Mouse (Mus musculus): Measurements from ENCODE around the gene Adipoq.
"Not testable (repeated sequence)": the region's sequence is repeated elsewhere in the genome, so short reads cannot be mapped to it uniquely, and the experiment has no call there.

The Adipoq gene

DNA sequence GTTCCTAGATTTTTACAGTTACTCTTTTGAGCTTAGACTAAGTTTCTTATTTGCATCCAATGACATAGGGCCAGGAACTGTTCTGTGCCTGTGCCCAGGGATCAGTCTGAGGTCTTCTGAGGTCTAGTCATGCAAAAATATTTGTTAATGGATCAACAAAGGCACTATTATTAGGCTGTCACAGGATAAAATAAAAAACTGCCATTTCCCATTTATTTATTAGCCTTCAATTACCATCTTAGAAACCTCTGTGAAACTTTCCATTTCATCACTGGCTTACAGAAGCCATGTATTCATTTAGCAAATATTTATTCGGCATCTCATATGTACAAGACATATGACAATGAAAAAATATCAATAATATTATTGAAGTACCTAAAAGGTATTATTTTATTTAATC is 20.3 kb downstream of the Adipoq start:
- DNase-seq = no peak

DNA sequence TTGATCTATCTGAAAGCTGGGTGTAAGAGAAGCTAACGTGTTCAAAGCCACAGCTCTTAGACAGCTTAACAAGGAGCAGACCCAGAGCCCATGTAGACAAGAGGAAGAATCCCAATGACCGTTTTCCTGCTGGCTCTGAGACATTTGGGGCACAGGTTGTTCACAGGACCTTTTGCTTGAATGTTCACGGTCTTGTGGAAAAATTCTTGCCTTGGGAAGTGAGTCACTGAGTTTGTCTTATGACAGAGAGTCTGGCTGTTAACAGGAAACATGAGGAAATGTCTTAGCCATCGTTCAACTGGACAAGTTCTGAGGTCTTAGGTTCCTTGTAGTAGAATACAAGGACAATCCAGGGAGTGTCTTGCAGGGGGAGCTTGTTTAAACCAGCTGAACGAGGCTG is 20.7 kb downstream of the Adipoq start:
- no peak for DNase-seq

DNA sequence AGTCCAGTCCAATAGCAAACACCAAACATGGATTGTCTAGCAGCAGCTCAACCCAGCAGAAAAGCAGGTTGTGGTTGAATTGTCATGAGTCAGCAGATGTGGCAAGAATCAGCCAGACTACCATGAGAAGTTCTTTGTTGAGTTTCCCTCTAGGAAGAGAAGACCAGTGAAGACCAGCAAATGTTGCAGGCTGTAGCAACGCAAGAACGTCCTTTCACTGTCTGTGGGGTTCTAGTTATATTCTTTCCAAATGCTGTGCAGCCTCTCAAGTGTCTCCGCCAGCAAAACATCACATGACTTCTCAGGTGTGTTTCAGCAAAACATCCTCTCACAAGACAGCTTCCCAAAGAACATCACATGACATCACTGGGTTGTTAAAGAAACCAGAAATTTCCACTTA is 24.5 kb downstream of the Adipoq start:
- no peak for DNase-seq

DNA sequence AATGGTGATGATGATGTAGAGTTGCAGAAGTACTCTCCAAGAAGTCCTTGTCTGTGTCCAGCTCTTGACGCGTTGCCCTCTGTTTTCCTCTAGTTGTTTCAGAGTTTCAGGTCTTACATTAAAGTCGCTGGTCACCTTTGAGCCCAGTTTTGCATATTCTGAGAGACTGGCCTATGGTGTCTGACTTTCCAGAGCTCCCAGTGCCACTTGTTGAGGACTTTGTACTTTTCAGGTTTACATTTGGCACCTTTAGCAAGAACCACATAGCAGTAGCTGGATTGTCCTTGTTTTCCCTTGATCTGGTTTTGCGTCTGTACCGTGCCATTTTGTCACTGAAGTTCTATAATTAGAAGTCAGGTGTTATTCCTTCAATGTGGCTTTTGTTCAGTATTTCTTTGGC is 27.6 kb downstream of the Adipoq start:
- no peak for DNase-seq

DNA sequence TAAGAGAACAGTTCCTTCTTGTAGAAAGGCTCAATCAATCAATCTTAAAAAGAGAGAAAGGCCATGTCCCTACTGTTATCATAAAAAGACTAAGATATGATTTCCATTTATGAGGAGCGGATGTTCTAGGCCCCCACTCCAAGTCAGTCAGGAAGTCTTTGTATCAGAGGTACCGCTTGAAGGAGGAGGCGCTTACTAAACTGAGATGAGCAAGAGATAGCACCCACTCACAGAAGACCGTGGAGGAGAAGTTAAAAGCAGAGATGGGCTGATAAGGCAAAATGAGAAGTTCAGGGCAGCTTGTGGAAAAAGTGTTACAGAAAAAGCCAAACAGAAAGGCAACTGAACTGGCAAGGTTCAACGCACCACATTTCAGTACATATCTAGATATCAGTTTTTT is 28.5 kb downstream of the Adipoq start:
- DNase-seq = no peak

DNA sequence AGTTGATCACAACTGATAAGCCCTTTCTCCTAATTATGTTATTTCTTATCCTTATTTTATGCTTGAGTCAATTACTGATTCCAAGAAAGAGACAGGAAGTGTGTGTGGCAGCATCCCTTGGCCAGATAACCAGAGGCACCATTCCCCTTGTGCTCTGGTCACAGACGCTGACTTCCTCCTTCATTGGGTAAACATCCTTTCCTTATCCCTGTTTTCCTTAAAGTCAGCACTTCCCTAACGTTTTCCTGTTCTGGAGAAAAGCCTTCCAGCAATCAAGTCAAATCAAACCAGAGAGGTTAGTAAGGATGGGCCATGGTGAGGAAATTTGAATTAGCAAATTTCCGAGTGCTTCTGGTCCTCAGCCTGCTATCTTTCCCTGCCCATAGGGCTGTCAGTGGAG is 29.6 kb downstream of the Adipoq start:
- no peak for DNase-seq

DNA sequence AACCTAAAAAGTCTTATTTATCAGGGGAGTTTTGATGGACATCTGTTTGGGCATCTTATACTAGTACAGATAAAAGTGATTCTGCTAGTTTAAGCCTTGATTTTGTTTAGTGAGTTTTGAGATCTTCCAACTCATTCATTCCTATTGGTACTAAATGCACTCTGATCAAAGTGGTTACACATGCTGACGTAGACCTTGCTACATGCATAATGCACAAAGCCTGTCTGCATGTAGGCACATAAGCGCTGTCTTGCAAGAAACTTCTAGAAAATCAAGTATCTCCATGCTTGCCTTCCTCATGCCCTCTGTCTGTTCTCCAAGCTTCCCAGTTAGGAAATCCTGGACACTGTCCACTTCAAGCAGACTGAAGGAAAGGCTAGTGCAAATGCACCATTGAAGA is 31.5 kb downstream of the Adipoq start:
- no peak for DNase-seq

DNA sequence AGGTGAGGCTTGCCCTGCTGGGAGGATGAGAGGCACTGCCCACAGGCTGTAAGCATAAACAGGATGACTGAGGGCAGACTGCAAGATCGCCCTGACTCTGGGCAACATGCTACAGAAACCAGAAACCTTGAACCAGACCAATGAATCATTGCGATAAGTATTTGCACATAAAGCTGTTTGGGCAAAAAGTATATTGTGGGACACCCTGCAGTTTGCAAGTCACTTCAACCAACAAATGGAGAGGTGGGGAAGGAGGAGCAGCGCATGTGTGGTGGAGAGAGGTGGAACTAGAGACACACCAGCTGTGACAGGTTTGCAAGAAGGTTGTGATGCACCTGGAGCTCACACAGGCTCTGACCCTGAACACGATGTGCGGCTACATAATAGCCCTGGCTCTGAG is 32.5 kb downstream of the Adipoq start:
- no peak for DNase-seq

DNA sequence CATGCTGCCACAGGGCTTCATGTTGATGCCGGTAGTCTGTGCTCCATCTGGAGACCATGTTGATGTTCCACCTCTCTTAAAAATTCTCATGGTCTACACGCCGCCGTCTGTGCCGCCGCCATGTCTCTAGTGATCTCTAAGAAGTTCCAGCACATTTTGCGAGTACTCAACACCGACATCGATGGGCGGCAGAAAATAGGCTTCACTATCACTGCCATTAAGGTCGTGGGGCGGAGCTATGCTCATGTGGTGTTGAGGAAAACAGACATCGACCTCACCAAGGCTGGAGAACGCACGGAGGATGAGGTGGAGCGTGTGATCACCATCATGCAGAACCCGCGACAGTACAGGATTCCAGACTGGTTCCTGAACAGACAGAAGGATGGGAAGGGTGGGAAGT is 33.1 kb downstream of the Adipoq start:
- not testable (repeated sequence) for DNase-seq

DNA sequence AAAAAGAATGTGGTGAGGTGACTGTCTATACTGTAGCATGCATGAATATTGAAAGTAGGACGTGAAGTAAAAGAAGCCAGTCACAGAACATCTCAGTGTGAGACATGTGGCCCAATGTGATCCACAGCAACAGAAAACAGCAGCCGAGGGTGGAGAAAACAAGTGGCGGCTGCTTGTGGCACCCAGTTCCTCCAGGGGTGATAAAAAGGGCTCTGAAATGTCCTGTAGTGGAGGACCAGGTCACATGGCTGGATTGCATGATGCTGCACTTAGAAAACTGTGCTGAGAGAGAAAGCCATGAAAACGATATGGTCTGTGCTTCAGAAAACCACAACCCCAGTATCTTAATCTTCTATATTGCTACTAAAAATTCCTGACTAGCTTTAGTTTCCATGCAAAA is 34.7 kb downstream of the Adipoq start:
- DNase-seq = no peak

DNA sequence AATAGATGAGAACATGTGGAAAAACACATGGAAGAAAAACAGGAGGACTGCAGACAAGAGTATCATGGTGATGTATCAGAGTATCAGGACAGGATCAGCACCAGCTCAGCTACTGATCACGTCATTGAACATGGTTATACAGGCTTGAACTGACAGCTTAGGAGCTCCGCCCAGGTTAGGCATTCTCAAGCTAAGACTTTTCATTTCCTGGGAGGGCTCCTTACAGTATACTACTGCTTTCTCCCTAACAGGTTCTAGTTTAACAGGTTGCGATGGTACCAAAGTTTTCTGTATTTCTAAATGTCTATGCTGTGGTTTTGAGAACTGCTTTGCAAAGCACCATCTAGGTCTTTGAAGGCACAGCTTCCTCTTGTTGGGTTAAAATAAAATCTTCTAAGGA is 35.2 kb downstream of the Adipoq start:
- no peak for DNase-seq

DNA sequence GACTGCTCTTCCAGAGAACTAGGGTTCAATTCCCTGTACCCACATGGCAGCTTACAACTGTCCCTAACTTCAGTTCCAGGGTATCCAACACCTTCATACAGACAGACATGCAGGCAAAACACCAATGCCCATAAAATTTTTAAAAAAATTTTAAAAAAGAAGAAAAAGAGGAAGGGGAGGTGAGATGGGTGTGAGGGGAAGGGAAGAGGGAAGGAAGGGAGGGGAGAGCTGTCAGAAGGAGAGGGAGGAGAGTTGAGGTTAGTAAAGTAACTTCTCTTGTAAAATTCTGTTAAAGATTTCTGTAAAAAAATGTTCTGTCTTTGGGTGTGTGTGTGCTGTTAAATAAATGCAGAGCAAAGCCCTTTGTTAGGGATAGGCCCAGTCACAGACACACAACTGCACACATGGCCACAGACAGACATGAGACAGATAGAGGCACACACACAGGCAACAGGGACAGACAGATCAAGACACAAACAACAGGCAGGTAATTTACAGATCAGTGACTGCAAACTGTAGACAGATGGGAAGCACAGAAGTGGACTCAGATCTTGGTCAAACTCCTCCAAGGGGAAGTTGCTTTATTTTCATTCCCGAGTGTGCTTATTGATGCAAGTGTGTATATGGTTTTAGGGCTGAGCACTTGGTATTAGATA is 35.7 kb downstream of the Adipoq start:
- no peak for DNase-seq

DNA sequence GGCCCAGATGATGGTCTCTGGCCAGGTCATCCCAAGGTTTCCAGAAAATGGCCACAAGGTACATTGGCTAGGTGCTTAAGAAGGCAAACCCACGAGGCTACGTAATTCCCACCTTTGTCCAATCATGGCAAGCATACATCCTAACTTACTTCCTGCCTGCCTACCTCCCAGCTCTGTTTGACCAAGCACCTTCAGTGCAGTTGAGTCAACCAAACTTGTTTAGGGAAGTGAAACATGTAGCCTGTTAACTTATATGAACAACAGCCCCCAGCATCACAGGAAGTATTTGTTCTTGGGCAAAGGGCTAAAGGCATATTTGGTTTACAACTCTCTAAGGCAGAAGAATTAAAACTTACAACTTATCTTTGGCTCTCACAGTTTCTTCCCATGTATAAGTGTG is 39.5 kb downstream of the Adipoq start:
- no peak for DNase-seq

DNA sequence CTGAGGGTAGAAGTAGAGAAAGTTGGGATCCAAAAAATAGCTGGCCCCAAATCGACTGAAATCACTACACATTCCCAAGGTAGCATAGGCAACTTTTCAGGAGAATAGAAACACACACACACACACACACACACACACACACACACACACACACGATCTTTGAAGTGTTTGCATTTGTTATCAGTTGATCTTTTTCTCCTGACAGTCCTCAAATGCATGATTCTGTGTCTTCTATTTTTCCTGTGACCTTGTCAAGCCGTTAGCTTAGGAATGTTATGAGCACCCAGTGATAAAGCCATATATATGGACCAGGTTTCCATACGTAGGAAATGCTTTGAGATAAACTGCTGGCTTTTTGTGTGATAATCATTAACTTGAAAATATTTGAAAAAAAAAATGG is 40.1 kb downstream of the Adipoq start:
- no peak for DNase-seq

DNA sequence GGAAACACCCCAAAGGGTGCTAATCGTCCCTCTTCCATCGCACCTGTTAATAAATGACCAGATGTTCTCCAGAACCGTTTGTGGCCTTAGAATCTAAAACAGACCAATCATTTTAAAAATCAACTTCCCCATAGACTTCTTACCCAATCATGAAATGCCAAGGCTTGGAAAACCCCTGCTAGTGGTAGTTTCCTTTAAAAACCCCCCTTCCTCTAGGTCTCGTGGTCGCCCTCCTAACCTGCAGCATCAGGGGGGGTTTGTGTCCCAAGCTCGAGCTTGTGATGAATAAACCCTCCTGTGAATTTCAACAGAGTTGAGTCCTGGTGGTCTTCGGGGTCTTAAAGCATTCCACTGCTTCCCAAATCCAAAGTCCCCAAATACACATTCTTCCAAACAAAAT is 41.6 kb downstream of the Adipoq start:
- no peak for DNase-seq

DNA sequence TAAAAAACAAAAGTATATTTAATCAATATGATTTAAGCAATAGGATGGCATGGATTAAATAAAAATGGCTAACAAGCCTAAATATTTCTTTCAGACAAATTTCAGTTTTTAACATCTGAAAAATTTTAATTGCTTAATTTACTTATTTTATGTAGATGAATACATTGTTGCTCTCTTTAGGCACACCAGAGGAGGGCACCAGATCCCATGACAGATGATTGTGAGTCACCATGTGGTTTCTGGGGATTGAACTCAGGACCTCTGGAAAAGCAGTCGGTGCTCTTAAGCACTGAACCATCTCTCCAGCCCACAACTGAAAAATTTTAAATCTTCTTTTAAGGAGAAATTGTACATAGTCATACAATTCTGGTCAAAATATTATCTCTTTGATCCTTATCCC is 43.3 kb downstream of the Adipoq start:
- no peak for DNase-seq

DNA sequence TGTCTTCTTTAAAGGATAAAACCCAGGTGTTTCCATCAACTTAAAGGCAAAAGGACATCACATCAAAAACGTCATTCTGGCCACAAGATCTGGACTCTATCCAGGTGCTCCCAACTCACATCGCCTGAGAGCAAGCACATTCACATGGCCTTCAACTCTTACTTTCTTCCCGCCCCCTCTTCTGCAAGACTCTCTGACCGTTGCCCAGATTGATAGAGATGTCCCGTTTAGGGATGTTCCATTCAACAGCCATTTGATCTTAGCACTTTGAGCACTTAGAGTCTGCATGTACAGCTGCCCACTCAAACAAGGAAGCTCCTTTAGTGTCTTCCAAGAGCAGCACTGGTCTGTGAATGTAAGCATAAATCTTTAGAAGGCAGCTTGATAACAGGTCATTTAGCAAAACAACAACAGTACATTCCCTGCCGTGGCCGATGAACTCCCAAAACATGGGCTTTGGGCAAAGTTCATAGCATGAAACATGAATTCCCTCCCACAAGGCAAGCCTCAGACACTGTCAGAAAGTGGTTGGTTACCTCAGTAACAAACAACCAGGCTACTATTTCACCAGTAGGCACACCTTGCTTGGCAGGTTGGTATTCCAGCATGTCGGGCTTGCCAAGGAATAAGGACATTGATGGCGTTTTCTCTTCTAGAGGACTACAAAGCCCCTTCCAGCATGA is 45.4 kb downstream of the Adipoq start:
- DNase-seq = no peak

DNA sequence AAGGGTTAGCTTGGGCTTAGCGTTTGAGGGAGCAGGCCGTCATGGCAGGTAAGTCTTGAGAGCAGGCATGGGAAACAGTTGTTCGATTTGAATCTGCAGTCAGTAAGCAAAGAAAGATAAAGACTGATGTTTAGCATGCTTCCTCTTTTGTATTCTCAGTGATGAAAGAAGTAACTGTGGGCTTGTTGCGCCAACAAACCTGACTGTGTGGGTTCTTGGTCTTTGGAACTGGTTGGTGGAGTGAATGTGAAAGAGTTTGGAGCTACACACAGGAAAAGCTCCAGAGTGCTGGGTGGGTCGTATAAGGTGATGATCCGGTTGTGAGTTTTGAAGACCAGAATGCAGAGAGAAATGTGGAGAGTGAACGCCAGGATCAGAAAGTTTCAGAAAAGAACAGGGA is 49.3 kb downstream of the Adipoq start:
- no peak for DNase-seq

DNA sequence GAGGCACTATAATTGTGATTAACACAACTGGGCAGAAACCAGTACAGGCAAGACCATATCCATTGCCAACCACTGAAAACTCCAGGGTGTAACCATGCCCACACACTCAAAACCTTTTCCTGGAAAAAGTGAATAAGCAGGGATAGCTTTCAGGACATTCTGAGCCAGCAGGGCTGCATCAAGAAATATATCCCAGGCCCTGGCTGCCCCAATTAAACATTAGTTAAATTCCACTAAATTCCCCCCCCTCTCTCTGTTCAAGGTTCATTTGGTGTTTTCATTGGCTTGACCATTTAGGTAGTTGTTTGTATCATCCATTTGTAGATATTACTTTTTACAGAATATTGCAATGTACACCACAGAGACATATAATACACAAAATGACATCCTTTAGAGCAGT is 50.0 kb downstream of the Adipoq start:
- no peak for DNase-seq

DNA sequence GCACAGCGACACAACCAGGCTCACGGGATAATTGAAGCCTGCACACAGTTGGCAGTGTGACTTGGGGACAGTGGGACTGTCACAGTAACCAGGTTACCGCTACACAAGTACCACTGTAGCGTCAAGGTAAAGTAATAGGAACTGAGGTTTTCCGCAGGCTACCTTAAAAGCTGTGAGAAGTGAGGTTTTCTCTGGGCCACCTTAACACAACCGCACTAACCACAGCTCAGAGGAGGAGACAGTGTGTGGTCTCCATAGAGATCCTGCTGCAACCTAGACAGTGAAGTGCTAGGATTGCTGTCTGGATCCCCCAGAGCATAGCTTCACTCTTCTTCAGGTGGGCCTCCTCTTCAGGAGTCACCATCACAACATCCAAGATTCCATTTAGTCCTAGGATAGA is 50.5 kb downstream of the Adipoq start:
- no peak for DNase-seq

DNA sequence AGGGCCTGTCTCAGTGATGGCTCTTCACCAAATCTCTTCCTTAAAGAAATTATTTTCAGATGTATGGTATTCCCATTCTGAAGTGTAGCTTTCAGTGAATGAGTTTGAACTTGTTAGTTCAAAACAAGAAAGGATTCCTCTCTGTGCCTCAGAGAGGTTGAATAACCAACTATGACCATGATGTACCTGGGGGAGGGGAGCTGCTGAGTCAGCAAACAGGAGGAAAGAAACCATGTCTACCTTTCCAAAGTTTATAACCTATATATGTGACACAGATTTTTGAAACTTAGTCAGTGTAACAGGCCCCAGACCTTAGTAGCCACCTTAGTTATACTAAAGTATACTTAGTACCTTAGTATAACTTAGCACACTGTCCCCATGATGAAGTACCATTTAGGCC is 55.2 kb downstream of the Adipoq start:
- no peak for DNase-seq
